In genomic region chr14:115391831-115392230, GRCm38 (mm10) we compare ENCODE assay signal across 11 mouse cellular contexts.
"Had no signal": no experiment of that assay in that cellular context is flagged by ENCODE, and none has a peak within 500 bp of the region (broad histone marks: within the 10 kb centered on the region; RNA-seq: fewer than 3 reads in every experiment).

No protein-coding gene starts in this region.

- ATAC-seq: midbrain, embryonic 16.5 days had no signal

- DNase-seq: lung, adult 18-20 months; lung, embryonic 14.5 days; lung, postnatal 10 days; lung, postnatal 4 days; midbrain, embryonic 14.5 days; right cerebral cortex, postnatal 25 days; right cerebral cortex, postnatal 4 days; spleen, adult 18-20 months; thymus, adult 18-20 months; thymus, postnatal 25 days had no signal
